Mouse (Mus musculus) cerebellum, adult 18-20 months (tissue): ENCODE measurements at regions not wholly inside any gene's neighbourhood (a gene's known extent, or its start where the extent isn't known, plus 50 kb on each side); places are given as distances from the start of the nearest gene placed in this dataset.
A peak's percentile ranks its signal among the peaks of the same experiment; 100 is the strongest.
"Not testable (repeated sequence)": the region's sequence is repeated elsewhere in the genome, so short reads cannot be mapped to it uniquely, and the experiment has no call there.

ENCODE experiments used
- DNase-seq, 2 experiments: peaks; one replicate each; pipeline ENCODE4 v3.0.0; 2021

DNA sequence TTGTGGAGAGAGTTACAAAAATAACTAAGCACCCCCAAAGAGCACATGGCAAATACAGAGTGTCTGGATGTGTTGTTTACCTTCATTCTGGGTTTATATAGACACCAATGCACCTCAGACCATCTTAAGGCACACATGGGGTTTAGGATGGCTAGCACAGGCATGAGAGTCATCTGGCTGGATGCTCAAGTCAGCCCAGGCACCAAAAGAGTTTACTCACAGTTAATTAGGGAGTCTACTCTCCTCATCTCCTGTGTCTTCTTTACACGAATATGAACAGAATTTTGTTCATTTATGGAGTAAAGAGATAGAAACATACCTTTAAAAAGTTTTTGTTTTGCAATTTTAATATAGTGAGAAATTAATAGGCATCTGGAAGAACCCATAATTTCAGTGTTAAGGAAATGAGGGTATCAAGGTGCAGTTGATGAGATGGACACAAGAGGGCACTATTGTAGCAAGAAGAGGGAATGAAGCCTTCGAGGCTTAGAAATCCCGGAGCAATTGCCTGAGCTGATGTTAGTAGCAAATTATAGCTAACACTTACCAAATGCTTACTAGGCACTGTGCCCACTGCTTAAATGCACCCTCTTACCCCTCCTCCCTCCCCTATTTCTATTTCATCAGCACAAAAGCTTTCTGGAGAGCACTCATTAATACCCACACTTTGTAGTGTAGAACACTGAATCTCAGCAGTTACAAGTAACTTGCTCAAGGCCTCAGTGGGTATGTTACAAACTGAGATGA is 174.6 kb downstream of the Eepd1 start:
- peak; percentile 42 to 53 for DNase-seq

DNA sequence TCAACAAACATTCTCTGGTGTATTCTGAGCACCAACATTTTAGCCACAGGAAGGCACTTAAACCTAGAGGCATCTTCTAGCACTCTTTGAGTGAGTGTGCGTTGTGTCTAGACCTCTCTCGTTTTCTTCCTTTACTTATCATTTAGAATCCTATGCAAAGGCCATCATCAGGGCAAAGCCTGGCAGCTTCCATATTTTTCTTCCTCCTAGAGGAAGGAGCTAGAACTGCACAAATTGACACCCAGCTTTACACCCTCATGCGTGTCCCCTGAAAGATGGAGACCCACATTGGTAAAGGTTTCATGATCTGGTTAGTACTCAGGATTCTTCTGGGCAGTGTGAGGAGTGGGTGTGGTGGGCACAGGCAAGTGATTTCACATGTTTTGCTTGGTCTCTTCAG is 175.2 kb downstream of the Eepd1 start:
- no peak for DNase-seq

DNA sequence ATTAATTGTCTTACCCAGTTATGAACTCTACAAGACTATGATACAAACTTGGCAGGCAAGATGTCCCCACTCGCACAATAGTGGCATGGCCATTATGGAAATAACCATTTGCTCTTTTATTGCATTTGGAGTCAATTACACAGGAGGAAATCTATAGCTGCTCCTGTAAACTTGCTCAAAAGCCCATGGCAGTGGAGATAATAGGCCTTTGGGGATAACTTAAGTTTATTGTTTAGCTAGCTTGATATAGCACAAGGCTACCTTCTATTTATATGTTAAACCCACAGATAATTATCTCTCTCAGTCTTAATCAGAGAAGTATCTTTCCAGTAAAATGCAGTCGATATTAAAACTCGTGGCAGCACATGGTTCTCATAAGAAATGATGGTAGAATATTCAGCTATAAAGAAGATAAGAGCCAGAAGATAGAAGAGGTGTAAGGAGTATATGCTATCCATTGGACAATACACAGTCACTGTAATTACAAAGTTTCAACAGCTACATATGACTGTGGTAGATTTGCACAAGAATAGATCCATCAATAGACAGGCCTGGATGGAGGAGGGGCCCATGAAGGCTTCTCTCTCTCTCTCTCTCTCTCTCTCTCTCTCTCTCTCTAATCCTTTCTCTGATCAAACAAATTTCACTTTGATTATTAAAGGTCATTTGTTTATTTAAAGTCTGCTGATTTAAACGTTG is 202.4 kb downstream of the Eepd1 start:
- no peak for DNase-seq

DNA sequence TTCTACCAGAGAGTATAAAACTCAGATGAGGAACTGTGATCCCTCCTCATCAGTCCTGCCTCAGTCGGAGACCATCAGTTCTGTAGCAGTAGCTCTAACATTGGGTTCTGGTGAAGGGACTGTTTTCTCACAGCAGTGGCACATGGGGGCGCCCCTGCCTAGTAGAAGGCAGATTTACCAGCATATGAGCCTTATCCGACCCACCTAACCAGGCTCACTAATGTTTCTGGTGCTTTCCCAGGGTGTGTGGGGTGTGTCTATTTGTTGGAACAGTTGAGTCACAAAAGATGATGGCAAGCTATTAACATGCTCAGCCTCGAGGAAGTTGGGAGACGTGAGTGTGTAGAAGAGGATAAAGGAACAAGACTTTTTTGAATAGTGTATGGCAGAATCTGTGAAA is 212.3 kb downstream of the Eepd1 start:
- DNase-seq: peak; percentile 11 to 28

DNA sequence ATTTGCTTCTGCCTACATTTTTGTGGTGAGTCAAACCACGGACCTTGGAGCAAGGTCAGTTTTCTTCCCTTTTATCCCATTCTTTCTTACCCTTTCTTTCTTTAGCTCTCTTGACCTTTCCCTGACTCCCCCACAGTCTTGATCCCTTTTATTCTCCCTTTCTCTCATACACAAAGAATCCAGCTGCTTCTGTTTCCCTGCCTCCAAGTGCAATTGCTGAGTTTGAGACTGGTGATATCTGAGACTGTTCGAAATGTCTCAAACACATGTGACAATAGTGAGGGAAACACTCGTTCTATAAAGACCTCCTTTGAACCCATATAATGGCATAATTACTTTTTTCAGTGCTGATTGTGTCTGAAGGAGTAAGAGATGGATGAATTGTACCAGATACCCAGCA is 213.7 kb downstream of the Eepd1 start:
- no peak for DNase-seq

DNA sequence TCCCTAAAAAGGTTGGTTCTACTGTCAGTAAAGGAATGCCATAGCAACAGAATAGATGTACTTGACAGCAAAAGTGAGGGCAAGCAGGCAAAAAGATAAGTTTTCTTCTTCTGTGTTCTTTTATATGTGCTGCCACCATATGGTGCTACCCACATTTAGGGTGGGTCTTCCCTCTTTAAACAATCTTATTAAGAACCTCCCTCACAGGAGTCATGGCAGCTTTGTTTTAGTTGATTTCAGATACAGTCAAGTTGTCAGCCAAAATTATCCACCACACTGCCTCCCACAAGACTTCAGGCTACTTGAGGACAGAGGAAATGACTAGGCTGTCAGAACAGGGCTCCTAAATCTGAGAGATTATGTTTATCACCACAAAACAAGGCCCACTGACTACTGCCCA is 232.3 kb downstream of the Eepd1 start:
- no peak for DNase-seq

DNA sequence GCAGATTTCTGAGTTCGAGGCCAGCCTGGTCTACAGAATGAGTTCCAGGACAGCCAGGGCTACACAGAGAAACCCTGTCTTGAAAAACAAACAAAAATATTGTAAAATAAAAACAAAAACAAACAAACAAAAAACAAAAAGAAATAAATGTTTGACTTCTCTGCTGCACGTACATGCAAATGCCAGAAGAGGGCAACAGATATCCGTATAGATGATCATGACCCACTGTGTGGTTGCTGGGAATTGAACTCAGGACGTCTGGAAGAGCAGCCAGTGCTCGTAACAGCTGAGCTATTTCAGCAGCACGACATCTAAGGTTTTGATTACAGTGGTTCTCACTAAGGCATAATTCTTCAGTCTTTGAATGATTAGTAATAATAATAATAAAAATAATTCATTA is 262.8 kb downstream of the Eepd1 start:
- DNase-seq: no peak

DNA sequence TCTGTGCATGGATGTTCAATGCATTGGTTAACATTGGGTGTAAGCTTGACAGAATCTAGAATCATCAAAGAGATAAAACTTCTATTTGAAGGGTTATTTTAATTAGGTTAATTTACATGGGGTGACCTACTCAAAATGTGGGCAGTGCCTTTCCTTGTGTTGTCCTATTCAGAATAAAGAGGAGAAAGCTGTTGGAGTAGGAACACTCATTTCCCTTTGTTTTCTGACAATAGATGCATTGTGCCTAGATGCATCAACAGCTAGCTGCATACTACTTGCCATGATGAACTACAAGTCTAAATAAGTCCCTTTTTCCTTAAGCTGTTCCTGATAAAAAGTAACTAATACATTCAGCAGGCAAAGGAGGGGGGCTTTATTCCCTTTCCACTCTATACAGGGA is 269.8 kb downstream of the Eepd1 start:
- DNase-seq: no peak

DNA sequence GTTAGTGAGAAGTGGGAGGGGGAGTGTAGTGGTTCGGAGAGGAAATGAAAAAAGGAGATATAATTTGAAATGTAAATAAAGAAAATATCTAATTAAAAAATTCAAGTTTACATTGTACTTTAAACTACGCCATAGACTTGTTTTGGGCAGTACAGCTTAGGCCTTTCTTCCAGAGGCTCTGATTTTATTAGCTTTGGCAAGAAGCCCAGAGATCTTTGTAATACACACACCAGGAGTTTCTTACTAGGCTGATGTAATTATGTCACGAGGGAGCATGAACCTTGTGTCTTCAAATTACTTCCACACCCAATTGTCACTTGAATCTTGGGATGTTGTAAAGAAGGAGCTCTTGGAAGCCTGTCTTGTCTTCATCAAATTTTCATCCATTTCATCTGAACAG is 292.6 kb downstream of the Eepd1 start:
- DNase-seq: no peak

DNA sequence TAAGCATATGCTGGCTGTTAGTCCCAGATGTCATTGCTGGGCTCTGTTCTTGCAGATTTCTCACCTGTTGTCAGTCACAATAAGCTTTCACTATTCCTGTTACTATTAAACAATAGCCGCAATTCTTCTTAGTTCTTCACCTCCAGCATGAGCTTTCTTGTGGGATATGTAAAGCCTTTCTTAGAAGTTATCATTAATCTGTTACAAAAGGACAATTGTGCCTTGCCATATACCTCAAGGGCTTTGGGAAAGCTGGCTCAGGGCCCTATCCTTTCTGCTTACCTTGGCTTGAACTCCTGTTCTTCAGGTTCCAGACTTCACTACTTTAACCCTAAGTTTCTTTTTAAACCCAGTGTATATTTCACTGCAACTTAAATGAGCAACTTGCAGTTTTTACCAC is 301.3 kb downstream of the Eepd1 start:
- no peak for DNase-seq

DNA sequence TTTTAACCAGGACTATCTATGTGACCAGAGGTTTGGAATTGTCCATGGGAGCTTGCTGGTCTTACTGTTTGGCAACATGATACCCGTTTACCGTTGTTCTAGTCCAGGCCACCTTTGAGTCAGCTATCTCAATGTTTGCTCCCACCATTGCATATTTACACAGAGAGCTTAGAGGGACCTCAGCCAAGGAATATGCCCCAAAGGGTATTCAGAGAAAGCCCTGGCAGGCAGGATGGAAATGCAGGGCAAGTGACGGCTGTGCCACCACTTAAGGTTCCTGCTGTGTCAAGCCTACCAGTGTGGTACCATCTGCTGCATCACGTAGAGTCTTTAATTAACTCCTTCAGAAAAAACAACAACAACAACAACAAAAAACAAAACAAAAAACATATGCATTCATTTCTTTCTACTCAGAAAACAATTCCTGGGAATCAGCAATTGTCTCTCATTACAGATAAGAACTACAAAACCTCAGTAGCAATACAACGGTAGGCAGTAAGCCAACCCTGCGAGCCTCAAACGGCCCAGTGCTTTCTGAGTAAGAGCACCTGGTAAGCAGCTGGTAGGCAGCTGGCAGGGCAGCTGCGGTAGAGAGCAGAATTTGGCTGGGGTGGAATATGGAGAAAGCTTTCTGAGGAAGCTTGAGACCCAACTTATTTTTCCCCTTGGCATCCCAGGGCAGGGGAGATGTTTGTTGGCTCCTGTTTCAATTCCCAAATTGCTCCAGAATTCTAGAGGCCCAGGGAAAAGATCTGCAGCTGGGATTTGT is 314.0 kb downstream of the Eepd1 start:
- DNase-seq: no peak

DNA sequence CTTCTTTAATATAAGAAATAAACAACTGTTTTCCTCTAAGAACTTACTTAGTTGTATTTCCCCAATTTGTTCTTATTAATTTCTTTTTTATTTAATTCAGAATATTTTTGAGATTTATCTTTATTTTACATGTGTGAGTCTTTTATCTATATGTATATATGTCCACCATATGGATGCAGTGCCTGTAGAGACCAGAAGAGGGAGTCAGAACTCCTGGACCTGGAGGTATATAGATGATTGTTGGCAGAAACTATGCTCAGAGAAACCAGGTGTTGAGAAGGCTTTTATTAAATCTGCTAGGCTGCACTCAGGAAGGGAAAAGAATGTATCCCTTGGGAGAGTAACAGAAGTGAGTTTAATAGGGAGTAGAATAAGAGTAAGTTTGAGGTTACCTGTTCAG is 328.2 kb downstream of the Eepd1 start:
- no peak for DNase-seq

DNA sequence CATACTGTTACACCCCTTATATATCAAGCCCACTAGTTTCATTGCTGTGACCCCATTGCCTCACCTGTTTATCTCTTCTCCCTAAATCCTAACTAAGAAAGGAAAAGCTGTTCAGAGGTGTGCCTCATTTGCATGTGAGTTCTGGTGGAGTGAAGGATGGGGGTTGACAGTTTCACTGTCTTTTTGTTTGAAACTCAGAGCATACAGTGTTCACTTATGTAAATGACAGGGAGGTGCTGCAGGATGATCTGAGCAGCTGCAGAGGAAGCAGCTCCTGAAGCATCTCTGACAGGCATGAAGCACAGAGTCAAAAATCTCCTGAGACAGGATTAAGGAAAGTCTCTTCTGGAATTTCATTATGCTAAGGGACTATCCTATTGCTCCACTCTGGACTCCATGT is 351.9 kb downstream of the Eepd1 start:
- DNase-seq: no peak

DNA sequence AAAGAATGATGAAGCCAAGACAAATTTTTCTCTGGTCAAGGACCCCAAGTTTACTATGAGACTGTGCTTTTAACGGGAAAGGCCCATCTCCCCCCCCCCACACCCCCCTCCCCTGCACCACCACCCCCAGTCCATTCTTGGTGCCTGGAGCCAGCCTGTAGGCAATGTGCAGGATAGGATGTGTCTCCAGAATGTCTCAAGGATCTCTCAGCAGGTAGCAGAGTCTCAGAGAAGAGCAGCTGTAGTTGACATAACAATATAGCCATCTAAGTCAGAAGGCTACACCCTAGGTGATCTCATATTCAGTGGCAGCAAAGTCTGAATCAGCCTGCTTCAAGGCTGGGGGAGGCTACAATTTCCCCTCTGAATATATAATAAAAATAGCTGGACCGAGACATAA is 368.6 kb downstream of the Eepd1 start:
- not testable (repeated sequence) for DNase-seq

DNA sequence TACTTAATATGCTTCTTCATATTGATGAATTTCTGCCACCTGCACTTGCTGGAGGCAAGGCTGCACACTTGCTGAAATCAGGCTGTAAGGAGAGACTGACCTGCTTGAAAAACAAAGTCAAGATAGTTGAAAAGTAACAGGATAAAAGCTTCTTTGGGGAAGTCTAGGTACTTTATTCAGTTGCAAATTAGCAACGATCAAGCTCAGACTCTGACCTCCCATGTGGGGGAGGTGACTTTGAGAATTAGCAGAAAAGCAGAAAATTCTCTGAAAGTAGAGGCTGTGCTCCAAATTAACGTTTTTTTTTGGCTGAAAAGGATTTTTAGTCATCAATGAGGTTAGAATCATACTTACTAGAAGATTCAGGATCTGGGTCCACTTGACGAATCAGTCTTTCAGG is 369.3 kb downstream of the Eepd1 start:
- DNase-seq: not testable (repeated sequence)

DNA sequence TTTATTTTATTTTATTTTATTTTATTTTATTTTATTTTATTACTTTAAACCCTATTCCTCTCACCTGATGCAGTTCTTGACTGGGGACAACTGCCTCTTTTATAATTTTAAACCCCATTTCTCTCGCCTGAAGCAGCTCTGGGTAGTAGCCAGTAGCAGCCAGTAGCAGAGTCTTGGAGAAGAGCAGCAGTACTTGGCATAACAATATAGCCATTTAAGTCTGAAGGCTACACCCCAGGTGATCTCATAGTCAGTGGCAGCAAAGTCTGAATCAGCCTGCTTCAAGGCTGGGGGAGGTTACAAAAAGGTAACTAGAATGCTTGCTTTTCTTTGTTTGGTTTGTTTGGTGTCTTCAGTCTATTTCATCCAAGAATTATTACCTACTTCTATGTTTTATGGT is 373.2 kb downstream of the Eepd1 start:
- DNase-seq: no peak

DNA sequence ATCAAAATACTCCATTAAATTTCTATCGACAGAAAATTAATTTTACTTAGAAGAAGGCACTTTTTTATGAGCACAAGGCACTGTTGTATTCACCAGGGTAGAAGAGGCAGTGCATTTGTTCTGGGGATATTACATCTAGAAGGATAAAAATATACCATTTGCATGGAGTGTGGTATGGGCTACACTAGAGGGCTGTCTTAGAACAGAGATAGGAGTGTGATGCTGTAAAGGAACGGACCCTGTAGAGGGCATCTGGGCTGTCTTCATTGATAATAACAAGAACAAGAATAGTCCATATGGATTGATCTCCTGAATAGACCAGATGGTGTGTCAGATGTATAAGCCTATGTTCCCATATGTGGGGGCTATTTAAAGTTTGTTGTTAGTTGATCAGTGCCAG is 388.9 kb downstream of the Eepd1 start:
- no peak for DNase-seq

DNA sequence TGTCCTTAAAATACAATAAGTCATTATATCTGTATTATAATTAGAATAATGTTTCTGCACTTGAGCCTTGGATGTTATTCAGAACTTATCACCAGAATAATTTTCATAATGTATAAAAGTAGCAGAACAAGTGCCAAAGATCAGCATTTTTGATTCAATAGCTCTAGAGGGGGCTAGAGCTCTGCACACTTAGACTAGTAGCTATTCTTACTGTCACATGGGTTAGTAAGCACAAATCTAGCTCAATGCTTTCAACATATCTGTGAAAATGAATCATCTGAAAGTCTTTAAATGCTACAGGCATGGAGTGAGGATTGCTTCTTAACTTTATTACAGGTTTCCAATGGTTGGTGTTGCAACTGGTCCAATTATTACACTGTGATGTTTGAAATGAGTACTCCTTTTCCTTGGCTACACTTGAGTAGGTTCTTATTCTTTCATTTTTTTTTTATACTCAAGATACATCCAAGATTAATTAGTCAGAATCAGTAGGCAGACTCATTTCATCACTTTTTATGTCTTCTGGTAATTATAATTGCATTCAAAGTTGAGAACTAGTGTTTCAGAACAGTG is 415.1 kb downstream of the Eepd1 start:
- no peak for DNase-seq
